Mouse (Mus musculus) kidney, postnatal 25 days (tissue): ENCODE measurements around the gene Olfr90.

Experiments used
- DNase-seq, 2 experiments: peaks; one replicate each; pipeline ENCODE4 v3.0.0; 2021; ENCODE audit warnings: mixed read lengths in 2 of 2

Gene Olfr90

DNA sequence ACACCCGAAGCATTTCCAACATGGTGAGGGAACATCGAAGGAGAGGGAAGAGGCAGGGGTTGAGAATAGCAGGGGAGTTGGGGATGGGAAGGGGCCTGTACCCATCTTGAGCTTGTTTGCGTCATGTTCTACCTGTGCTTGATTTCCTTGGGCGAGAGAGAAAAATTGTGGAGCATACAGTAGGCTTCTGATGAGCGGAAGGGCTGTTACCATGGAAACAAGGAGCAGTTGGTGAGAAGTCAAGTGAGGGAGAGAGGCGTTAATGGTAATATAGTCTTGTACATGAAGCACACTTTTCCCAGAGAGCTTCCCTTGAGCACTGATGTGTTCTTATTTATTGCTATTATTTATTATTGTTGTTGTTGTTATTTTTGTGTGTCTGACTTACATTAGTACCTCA, 31.3 kb downstream of the Olfr90 start:
- DNase-seq = no peak

DNA sequence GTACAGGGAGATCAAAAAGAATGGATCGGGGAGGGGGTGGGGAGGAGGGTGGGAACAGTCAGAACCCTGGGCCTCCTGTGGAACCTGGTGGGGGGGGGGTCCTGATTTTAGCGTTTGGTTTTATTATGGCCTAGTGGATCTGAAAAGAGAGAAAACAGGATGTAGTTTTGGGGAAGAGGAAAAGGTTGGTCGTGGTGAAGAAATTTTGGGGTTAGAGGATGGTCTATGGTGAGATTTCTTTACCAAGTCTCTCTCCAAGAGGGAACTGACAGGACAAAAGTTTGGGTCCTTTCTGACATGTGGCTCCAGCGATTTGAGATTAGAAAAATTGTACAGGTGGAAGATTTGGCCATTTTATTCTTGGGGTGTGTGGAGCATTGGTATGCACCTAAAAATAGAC, 36.6 kb downstream of the Olfr90 start:
- no peak for DNase-seq

- DNase-seq = no peak
Measured at GRCm38 (mm10) chr17:37050876-37051275, 37.4 kb downstream of the Olfr90 start.

GRCm38 (mm10) chr17:37050399-37050798, 37.9 kb downstream of the Olfr90 start:
- peak; percentile 82 to 83 for DNase-seq

- peak; percentile 73 to 75 for DNase-seq
Measured at GRCm38 (mm10) chr17:37049570-37050310, 38.6 kb downstream of the Olfr90 start.

GRCm38 (mm10) chr17:37048383-37048782, 39.9 kb downstream of the Olfr90 start:
- DNase-seq = no peak

DNA sequence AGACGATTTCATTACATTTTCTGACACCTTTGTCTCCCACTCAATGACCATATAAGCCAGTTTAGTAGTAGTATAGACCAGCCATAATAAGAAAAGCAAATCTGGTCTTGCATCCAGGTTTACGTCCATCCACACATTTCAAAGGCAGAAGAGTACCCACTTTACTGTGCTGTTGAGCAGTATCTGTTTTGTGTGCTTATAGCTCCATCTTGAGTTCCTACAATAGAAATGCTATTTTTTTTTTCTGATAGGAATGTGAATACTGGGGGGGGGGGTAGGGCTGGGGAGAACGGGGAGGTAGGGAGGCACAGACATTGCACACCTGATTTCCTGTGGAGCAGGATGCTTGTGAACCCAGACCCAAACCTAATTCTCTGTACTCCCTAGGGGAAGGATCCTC, 40.3 kb downstream of the Olfr90 start:
- no peak for DNase-seq

DNA sequence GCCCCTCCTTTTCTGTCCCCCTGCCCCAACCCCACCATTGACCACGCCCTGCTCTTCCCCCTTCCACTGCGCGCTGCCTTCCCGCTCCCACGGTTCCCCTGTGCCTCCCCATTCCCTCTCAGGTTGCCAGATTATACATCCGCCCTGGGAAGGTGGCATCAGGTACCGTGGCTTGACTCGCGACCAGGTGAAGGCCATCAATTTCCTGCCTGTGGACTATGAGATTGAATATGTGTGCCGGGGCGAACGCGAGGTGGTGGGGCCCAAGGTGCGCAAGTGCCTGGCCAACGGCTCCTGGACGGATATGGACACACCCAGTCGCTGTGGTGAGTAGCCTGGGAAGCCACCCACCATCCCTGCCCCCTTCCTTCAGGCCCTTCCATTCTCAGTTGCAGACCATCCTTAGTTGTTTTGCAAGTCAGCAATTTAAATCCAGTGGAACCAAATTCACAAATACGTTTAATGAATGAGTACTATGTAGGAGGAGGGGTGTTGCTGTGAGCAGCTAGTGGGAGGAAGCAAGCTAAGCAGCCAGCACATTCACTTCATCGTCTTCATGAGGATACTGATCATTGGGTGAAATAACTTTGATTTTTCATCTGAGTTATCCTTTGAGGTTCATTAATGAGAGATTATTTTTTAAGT, 40.8 kb downstream of the Olfr90 start:
- DNase-seq = no peak

DNA sequence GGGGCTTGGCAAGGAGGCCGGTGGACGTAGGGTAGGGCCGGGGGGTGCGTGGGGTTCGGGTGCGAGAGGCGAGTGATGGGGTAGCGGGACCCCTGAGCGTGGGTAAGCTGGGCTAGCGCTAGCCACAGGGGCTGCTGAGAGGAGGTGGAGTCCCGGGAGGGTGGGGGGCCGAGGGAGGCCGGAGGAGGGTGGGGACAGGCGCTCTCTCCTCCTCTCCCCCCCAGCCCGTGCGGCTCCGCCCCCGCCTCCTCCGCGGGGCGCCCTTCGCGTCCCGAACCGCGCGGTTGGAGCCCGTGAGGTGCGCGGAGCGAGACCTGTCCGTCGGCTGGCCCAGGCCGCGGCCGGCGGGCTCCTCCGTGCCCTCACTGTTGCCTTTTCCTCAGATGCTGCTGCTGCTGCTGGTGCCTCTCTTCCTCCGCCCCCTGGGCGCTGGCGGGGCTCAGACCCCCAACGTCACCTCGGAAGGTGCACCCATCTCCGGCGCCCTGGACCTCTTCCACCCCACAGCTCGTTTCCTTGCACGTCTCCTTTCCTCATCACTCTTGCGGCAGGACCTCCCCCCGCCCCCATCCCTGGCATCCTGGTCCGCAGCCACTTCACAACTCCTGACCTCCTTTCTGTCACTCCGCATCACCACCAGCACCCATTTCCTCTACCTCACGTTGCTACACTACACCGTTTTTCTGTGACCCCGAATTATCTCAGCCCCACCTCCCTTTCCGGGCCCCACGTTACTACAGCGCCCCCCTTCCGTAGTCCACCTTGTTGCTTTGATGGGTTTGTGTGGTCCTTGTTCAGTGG, 41.8 kb downstream of the Olfr90 start:
- DNase-seq = peak; percentile 54 to 77

GRCm38 (mm10) chr17:37045611-37046311, 42.5 kb downstream of the Olfr90 start, which contains the start of gene Gabbr1:
TSS of gene Gabbr1 (plus strand) at chr17:37045966.
- DNase-seq = peak; percentile 81 to 91

DNA sequence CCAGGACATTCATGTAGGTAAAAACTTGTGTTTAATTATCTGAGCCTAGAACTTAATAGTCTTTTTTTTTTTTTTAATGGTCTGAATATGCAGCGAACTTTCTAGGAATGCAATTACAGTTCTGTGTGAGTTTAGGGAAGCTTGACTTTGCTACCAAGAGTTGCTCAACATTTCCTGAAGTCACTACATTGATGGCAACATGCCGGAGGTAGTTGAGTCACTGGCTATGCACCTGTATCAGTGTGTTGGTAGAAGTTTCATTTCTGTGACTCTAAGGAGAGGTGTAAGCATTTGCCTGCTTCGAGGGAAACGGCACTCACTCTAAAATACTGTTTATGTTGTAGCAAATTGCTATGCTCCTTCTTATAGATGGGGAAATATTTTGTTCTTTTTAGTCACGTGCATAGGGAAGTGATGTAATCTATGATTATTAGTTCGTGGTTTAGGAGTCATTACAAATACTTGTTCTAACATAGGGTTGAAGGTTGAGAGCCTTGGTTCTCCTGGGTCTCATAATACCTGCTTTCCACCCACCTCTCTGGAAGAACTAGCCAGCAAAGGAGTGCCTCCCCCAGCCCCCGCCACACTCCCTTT, 43.6 kb downstream of the Olfr90 start:
- no peak for DNase-seq

DNA sequence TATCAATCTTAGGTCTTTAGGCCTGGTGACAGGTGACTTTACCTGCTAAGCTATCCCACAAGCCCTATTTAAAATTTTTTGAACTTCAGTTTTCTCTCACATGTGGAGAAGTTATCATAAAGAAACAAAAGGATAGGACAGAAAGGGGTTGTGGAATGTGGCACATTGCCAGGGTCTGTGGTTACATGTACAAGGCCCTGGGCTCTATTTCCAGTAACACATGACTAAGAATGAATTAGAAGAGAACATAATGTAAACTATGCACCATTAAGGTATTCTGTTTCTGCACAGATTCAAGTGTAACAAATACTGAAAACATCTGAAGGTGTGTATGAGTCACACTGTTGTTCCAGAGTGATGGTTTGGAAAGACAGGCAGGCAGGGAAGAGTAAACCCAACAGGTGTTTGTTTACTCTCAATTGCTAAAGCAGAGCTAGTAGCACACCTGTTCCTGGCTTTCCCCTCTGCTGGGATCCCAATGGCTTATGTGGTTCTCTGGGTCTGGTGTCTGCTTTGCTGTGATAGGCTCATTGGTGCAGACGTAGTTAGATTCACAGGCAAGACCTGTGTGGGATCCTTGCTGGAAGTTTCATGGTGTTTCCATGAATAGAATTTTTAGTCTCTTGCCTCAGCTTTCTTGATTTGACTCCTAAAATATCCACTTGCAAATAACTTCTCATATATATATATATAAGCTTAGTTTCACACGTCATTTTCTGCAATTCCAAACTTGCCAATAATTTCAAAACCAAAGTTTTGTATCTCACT, 49.0 kb downstream of the Olfr90 start:
- no peak for DNase-seq
